Mouse (Mus musculus): ENCODE results near the gene Nrg3.
"Not testable (repeated sequence)": the region's sequence is repeated elsewhere in the genome, so short reads cannot be mapped to it uniquely, and the experiment has no call there.

The Nrg3 gene

DNA sequence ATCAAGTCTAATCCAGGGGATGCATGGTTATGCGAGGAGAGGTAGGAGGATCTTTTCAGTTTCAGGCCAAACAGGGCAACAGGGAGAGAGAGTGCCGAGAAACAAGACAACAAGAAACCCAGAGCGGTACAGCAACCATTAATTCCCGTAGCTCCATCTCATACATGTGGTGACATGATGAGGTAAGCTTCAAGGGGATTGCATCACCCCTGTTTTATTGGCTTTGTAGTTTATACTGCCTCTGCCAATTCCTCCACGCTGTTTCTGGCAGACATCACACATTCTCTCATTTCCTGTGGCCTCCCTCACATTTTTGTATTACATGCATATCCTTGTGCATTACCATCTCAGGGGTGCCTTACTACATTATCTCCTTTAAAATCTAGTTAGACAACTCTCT, 280.9 kb downstream of the Nrg3 start:
- no peak for DNase-seq

DNA sequence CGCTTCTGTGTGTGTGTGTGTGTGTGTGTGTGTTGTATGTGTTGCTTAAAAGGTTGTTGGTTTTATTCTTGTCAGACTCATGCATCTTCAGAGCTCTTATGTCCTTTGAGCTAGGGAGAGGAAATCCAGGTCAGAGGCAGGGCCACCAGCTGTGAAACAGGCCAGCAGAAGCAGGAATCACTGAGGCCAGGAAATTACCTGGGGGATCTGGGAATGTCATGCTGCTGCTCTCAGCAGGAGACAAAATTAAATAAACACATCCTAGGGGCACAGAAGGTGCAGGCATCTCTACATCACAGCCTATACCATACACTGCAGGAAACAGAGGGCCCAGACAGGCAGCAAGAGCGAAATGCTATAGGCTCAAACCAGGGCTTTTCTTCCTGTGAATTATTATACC, 299.2 kb downstream of the Nrg3 start:
- no peak for DNase-seq

DNA sequence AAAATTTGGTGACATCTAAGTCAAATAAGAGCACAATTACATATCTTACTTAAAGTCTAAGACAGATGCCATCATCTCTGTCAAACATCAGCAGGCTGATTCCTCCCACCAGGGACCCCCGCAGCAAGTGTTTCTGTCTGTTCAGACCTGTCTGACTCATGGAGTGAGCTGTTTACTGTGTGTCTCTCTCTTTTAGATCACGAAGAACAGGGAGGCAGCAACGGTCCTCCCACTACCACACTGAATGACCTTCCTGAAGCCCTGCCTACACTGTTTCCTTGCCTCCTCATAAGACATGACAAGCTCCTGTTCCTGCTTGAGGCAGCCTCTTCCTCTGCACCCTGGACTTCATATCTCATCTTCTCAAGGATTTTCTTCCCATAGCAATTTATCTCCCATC, 312.7 kb downstream of the Nrg3 start:
- DNase-seq: no peak

DNA sequence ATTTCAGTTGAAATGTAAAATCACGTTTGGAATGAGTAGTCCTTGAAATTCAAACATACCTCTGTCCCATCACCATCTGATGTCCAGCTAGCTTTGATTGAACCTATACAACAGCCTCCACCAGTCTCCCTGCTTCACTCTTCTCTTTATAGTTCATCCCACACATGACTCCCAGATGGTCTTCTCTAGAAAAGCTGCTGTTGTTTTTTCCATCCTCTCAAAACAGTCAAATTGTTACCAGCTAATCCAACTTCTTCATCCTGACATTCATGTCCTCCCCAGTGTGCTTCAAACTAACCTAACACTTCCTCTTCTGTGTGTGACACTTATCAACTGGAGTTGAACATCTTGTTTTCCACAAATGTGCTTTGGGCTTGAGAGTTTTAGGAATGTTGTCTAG, 317.4 kb downstream of the Nrg3 start:
- no peak for DNase-seq

DNA sequence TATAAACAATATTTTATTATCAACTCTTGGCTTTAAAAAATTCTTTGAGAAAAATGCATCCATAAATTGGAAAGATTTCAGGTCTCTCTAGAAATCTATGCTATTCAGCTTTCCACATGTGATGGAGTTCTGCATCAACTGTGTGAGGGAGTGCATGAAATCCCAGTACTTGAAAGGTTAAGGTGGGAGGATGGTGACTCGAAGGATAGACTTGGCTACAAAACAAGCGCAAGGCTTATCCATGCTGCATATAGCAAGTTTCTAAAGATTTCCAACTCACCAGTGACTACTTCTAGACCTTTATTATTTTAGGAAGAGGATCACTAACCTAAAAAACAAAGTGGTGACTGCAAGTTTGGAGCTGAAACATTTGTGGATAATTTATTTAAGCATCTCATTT, 343.1 kb downstream of the Nrg3 start:
- DNase-seq: no peak

DNA sequence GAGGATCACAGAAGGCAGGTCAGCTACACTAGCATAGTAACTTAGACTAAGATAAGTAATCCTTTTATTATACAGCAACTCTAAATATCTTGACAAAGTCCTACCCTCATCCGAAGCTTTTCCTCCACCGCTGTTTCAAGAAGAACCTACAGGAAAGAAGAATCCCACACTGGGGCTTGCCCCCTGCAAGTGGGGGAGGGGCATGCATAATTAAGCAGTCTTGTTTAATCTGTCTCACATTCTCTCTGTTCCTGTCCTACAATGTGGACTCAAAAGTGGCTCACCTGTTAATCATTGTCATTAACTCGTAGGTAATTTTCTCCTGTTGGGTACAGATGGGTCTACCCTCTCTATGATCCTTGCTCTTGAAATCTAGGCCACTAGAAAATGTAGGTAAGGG, 354.9 kb downstream of the Nrg3 start:
- no peak for DNase-seq

DNA sequence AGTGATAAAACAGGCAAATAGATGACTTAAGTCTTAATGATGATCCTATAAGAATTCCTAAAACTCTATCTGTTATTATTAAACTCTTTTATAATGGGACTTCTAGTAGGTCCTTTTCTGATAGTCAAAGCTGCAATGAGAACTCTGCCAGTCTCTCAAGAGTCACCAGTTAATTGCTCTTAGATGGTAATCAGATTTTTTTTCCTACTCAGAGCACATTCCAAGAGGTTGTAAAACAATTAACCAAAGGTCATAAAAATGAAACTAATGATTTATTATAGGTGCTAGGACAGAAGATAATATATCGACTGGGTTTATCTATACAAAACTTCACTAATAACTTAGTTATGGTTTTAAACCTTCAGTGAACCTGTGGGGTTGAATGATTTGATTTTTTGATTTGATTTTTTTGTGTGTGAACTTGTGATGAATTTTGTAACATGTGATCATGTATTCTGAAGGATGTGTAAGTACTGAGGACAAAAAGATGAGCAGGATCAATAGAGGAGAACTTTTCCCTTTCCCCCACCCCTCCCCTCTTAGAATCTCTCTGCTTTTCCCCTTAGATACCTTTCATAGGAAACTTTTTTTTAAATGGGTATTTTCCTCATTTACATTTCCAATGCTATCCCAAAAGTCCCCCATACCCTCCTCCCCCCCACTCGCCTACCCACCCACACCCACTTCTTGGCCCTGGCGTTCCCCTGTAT, 356.2 kb downstream of the Nrg3 start:
- not testable (repeated sequence) for DNase-seq

DNA sequence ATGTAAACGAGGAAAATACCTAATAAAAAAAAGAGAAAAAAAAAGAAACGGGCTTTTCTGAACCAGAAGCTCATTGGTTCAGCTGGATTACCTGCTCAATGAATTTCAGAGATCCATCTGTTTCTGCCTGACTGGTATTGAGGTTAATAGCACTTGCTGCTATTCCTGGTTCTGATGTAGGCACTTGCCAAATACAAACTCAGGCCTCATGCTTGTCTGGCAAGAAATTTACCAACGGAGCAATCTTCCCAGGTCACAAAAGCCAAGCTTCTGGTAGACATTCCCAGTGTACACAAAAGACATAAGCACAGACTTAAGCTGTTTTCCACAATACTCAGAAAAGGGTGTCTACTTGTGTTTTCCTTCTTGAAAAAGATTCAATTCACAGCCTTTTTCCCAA, 363.3 kb downstream of the Nrg3 start:
- no peak for DNase-seq

DNA sequence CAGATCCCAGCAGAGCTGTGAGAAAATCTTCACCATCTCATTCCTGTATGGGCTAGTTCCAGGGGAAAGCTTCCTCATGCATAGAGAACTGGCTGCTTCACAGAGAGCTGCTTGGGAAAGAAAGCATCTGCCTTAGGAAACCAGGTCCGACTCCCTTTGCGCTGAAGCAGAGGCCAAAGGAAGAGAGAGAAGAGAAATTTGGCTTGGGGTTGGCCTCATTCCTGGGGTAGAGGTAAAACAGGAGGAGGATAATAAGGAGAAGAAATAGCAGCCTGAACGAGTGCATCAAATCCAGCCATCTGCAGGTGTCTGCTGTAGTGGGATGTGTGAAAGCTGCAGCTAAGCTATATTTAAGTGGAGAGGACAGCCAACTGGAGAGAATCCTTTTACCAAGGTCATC, 366.1 kb downstream of the Nrg3 start:
- DNase-seq: no peak

DNA sequence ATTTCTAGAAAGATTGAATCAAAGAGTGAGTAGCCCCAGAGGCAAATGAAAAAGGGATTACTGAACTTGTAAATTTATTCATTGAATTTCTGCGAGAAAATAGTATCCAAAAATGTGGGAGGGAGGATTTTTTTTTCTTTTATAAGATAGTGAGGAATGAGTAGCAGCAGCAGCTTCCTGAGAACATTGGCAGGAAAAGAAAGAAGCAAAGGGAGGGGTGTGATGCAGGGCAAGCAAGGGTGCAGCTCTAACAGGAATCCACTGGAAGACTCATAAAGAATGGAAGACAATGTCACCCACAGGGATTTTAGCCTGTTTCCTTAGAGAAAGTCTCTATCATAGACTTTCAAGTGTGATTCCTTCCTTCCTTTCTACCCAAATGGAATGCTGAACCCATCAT, 377.7 kb downstream of the Nrg3 start:
- no peak for DNase-seq

DNA sequence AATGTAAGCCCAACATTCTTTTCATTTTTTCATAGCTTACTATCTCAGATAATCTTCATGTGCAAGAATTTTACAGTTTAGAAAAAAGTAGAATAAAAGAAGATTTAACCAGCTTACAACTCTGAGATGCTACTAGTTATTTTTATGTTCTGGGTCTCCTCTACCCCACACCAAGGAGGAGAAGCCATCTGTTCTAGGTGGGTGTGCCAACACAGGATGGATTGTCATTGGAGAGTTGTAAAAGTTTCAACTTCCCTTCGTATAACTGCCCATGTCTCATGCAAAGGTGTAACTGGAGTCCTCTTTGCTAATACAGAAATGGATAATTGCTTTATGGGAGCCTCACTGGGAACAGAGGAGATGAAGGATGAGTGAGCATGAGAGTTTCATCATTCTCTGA, 393.4 kb downstream of the Nrg3 start:
- no peak for DNase-seq

DNA sequence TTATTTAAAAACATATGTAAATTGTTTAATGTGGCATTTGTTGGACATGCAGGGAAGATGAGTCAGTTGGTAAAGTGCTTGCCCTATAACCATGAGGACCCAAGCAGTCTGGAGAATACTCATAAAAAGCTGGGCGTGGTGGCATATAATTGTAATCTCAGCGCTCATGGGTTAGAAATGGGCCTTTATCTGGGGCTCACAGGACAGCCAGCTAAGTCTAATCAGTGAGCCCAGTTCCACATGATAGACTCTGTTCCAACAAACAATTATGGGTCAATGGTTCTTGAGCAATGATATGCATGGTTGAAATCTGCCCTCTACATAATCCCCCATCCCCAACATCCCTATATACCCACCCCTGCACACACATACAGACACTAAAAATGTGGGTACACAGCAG, 421.3 kb downstream of the Nrg3 start:
- DNase-seq: no peak

DNA sequence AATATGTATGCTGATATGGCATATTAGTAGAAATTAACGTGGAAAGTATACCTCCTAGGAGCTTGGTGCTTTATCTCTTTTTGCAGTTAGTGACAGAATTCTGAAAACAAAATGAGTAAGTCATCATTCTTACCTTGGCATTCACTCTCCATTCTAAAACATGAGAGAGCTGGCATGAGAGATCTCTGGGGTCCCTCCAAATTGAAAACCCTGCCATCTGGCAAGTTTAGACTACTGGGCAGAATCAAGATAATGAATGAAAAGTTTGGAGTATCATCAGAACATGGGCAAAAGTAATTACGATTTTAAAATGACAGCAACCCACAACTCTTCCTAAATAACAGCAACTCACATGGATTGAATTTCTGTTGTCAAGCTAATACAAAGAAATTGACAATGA, 423.9 kb downstream of the Nrg3 start:
- no peak for DNase-seq

DNA sequence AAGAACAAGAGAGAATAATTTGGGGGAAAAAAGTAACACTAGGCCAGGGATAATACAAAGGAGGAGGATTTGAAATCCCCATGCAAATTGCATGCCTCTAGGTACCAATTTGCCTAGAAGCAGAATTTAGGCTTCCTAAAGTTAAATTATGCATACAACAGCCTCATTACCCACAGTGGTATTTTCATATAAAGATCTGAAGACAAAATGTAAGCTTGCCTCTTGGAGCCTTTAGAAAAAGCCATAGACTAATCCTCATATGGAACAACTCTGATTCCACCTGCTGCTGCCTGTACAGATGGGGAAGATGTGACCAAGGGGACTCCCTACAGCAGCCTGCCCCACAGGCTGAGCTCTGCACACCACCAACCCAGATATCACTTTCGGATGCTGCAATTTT, 428.6 kb downstream of the Nrg3 start:
- DNase-seq: no peak

DNA sequence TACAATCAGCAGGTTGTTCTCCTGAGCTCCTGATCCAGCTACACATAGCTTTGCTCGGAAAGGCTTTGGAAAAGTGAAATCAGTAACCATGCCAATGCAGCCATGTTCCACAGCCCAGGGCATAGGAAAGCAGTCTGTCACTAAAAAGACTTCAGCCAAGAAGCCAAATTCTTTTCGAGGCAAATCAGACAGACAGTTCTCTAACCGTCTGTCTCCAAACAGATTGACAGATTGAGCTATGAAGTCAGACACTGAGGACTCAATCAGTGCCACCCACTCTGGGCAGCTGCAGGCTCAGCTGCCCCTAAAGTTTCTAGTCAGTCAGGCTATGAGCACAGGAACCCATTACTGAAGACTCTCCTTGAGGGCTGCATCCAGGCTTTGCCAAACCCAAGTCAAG, 429.1 kb downstream of the Nrg3 start:
- DNase-seq: no peak

DNA sequence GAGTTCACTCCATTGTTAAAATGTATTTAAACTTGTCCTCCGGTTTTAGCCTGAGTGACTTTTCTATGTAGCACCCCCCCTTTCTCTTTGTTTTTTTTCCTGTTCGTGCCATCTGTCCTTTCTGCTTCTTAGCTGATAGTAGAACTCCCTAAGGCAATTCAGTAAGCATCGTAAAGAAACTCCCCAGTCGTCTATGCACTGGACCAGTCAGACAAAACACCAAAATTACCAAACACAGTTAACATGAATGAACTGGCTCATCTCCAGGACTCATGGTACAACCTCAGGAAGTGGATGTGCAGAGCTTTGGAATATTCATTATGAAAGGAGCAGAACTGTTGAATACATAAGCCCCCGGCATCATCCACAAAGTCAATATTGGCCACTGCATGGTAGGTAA, 429.5 kb downstream of the Nrg3 start:
- DNase-seq: no peak

DNA sequence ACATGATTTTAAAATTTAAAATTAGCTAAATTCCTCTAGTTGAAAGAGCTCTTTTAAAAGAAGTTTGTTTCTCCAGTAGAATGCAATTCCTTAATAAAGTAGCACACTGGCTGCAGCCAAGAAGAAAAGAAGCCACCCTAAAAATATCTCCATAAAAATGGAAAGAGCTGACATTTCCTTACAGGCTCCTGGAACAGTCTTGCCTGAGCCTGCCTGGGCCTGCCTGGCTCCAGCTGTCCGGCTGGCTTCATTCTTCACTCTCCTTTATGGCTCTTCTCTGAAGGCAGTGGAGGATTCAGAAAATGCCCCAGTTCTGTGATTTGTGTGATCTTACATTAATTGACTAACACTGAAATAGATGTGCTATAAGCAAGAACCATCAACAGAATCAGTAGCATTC, 433.8 kb downstream of the Nrg3 start:
- no peak for DNase-seq

DNA sequence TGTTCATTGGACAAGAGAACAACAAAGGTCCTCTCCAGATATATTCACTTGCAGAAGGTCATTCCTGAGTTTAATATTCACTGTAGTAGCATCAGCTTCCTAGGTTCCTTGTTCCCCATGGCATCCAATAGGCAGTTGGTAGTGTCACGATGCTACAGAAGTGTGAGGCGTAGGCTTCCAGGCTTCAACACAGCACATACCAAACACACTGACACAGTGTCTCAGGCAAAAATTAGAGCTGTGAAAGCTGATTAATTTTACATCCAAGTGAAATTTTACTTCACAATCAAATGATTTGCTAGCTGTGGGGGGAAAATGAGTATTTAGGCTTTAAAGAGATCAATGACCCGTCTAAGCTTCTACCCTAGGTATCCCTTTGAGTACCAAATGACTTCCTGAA, 438.4 kb downstream of the Nrg3 start:
- no peak for DNase-seq

DNA sequence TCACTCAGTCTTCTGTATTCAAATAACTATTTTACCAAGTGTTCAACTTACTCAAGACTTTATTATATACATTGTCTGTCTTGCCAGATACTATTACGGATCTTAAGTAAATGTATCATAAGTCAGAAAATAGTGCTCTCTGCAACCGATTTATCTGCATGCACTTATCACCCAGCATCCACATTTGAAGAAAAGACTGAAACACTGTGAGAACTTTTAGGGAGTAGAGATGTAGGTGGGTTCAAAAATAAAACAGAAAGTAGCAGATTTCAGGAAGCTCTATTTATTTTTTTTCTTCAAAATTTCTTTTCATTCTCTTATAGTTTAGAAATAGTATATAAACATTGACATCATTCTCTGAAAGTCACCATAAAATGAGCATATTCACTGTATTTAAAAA, 449.8 kb downstream of the Nrg3 start:
- DNase-seq: no peak

DNA sequence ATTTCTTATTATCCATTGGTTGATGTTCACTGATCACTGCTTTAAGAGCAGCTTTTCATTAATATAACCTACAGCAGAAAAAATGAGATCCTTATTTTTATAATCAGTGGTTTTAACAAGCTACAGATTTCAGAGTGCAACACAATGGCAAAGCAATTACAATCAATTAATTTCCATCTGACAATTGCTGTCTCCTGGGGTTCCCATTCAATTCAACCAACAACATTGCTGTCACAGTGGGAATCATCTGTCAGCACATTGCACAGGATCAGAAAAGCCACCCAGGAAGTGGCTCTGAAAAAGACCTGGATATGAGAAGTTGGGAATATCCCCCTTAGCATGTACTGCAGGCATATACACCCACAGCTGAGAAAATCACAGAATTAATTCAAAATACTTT, 458.8 kb downstream of the Nrg3 start:
- DNase-seq: no peak

DNA sequence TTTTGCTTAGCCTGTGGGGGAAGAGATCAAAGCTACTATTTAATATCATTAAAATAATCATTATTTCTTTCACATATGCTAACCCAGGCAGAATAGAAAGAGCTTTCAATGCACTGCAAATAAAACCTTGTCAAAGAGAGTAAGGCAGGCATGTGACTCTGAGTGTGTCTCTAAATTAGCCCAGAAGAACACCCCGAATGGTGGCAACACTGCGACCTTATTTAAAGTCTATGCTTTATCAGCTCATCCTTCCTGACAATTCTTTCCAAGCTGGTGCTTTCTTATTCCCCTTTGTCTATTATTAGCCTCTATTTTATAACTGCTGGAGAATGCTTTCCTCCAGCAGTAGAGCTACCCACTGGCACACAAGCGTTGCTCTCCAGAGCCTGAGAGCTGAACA, 475.0 kb downstream of the Nrg3 start:
- DNase-seq: no peak

DNA sequence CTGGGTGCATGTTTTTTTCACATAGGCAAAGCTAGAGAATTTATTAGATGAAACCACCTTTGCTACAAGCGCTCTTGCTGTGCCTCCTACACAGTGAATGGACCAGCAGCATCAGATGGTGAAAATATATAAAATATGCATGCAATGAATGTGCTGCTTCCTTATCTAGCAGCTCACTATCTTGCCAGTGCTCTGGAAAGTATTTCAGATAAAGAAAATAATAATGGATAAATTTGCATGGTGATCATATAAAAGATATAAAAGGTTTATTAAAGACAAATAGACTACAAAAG, 480.4 kb downstream of the Nrg3 start:
- DNase-seq: no peak

DNA sequence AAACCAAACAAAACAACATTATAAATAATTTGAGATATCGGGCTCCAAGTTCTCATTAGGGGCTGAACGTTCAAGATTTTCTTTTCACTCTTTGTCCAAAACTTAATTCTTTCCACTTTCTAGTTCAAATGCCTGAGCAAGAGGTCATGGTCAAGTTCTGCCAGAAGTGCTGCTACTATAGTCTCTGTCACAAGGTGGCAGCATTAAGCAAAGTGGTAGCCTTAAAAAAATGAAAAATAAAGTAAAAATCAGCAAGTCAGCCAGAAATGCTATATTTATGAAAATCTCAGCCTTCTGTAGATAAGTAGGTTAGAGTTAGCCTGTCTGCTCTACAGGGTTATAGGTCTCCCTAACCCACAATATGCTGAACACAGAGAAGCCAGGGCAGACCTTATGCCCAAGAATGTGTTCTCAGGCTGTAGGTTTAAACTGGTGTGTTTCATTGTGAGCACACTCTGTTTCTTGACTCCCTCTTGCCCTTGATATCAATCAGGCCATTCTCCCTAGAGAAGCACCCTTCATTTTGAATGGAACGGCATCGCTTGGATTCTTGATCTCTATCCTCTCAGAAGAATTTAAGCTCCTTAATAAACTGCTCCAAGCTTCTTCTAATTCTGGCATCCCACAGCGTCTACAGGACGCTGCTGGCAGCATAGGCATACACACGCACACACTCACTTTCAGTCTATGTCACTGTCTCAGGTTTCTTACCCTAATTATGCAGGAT, 480.9 kb downstream of the Nrg3 start:
- DNase-seq: no peak

DNA sequence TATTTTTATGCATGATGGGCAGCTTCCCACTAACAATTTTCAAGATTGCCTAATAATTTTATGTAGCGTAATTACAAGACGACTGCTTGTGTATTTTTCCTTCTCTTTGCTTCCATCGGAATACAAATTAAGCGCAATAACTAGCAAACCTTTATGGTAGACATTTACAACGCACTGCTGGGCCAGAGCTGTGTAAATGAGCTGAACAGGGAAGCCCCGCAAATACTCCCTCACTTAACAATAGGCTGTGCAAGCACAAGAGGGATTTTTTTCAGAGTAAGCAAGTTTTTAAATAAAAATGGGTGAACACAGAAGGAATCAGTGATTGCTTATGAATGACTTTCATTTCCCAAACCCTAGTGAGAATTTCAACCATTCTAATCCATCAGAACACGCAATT, 513.5 kb downstream of the Nrg3 start:
- no peak for DNase-seq

DNA sequence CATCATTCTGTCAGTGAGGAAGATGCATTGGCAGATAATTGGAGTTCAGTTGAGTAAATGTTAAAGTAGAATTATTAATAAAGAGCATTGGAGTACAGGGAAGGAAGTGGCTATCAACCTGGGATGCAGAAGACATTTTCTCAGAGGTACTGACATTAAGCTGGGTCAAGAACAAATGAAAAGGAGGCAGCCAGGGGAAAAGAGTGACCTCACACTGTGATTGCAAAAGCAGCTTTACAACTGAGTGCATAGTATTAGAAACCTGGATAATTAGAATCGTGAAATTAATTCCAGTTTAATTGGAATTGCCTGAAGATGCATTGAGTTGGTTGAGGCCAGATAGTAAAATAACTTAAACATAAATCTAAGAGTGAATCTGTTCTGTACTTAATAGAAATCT, 535.4 kb downstream of the Nrg3 start:
- DNase-seq: no peak

Data from thymus, postnatal 4 days (tissue).